Mouse (Mus musculus) heart, postnatal 0 days (tissue): Measurements from ENCODE around the gene Slc2a3.

ENCODE experiments used
- CTCF ChIP-seq: IDR thresholded peaks from 2 replicates; pipeline ENCODE4 v1.5.1; 2016; ENCODE audit warnings: antibody characterized with exemption, control low read depth, low read depth
- EP300 ChIP-seq: IDR thresholded peaks from 2 replicates; pipeline ENCODE4 v1.6.1; 2016; ENCODE audit warnings: antibody characterized with exemption, low read depth

GRCm38 (mm10) chr6:122813640-122814039 is 12.2 kb upstream of the Slc2a3 start:
- TF ChIP-seq CTCF (no peak), EP300 (no peak)
